Mouse (Mus musculus) liver, embryonic 16.5 days (tissue): Measurements from ENCODE around the gene Hist1h1b. TPM values are rescaled to one million over a fixed set of nuclear protein-coding genes. Genes with fewer than 3 reads are reported as not detected.
"Not testable (repeated sequence)": the region's sequence is repeated elsewhere in the genome, so short reads cannot be mapped to it uniquely, and the experiment has no call there.

Experiments used
- ATAC-seq: fragments of 200-750 bp; cut with Nextera tagmentation; 2 replicates; pipeline ENCODE4 v1.8.0; 2017; ENCODE audit warnings: low read depth, mild to moderate bottlenecking, moderate number of reproducible peaks, moderate library complexity
- H3K27ac ChIP-seq: fragments of 300-500 bp; sonication (generic); 2 replicates; pipeline ENCODE4 v1.5.1; 2014; ENCODE audit warnings: mild to moderate bottlenecking, low read length
- H3K27me3 ChIP-seq: fragments of 300-500 bp; sonication (generic); 2 replicates; pipeline ENCODE4 v1.6.1; 2014; ENCODE audit warnings: low read depth, low read length, mixed read lengths; ENCODE audit not compliant: control insufficient read depth, insufficient read depth
- H3K36me3 ChIP-seq: fragments of 300-500 bp; sonication (generic); 2 replicates; pipeline ENCODE4 v1.6.1; 2014; ENCODE audit warnings: mild to moderate bottlenecking; ENCODE audit not compliant: control insufficient read depth, insufficient read depth
- H3K4me1 ChIP-seq: fragments of 300-500 bp; sonication (generic); 2 replicates; pipeline ENCODE4 v1.6.1; 2014; ENCODE audit warnings: low read depth, low read length, mixed read lengths; ENCODE audit not compliant: control insufficient read depth
- H3K4me2 ChIP-seq: fragments of 300-500 bp; sonication (generic); 2 replicates; pipeline ENCODE4 v1.6.1; 2014; ENCODE audit warnings: low read depth, low read length, mixed read lengths
- H3K4me3 ChIP-seq: fragments of 300-500 bp; sonication (generic); 2 replicates; pipeline ENCODE4 v1.5.1; 2014; ENCODE audit warnings: low read depth, mild to moderate bottlenecking, low read length
- H3K9ac ChIP-seq: fragments of 300-500 bp; sonication (generic); 2 replicates; pipeline ENCODE4 v1.6.1; 2014; ENCODE audit warnings: low read depth, low read length
- H3K9me3 ChIP-seq: fragments of 300-500 bp; sonication (generic); replicated peaks from 2 replicates; pipeline ENCODE4 v1.6.1; 2016; ENCODE audit warnings: low read length; ENCODE audit not compliant: control insufficient read depth
- WGBS: fragments of 180-500 bp; shearing (Covaris S2); extraction: QIAGEN DNeasy Blood & Tissue Kit; methylation state at CpG from one replicate; pipeline ENCODE4 v1.1.7; 2014; ENCODE audit not compliant: insufficient replicate concordance; 5-methylcytosine and 5-hydroxymethylcytosine counted together
- polyA plus RNA-seq: library from polyadenylated mRNA; unstranded; fragments of >200 nt; fragmentation: Nextera tagmentation; extraction: Ambion mirVana; gene quantifications from 2 replicates; pipeline ENCODE4 v1.2.1, GENCODE M21; 2015

The Hist1h1b gene
- polyA plus RNA-seq, 1 experiment from 2014 or later: 22.9 TPM

DNA sequence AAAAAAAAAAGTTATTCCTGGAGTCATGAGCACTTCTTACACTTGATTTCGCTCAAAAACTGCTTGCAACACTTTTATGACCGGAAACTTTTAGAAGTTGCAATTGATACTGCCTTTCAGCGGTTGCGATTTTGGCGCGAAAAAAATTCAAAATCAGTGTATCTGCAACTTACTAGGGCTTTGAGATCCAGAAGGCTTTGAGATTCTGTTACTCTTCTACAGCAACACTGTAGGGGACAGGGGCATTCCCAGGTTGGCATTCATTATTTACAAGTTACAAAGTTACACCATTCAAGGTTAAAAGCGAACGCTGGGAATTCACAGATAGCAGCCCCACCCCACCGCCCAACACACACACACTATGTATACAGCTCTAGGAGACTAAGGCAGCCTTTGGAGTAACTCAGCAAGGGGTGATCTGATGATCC lies 3.3 kb upstream of the Hist1h1b start:
- peak overlapping the region; percentile 82 for H3K4me2 ChIP-seq
- H3K9me3 ChIP-seq: no peaks in the 10 kb centered on the region
- H3K4me1 ChIP-seq: peaks cover 29% of the 10 kb centered on the region
- no peaks in the 10 kb centered on the region for H3K36me3 ChIP-seq
- 2% methylated on average over 9 of the region's 9 CpGs for WGBS
- no peak for ATAC-seq
- H3K9ac ChIP-seq: peak overlapping the region; percentile 73
- H3K4me3 ChIP-seq: peak overlapping the region; percentile 62
- H3K27me3 ChIP-seq: no peaks in the 10 kb centered on the region
- H3K27ac ChIP-seq: peak overlapping the region; percentile 99

DNA sequence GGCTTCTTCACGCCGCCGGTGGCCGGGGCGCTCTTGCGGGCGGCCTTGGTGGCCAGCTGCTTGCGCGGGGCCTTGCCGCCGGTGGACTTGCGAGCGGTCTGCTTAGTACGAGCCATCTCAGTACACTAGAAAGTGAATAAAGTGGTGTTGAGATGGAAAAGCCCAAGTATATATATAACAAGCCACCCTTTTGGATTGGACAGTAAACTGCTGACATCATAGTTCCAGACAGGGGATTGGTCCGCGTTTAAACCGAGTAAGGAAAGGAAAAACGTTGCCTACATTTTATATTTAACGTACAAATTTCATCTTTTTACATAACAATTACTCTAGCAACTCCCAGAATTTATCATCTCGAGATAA lies 2.8 kb upstream of the Hist1h1b start, which contains the start of gene Hist1h3i:
TSS of gene Hist1h3i (minus strand) at position 116 of the 363 bp plus-strand sequence.
- WGBS: under 1% methylated on average over 15 of the region's 20 CpGs
- peak within 1 kb of the TSS; percentile 82 for H3K4me2 ChIP-seq
- no peaks in the 10 kb centered on the region for H3K9me3 ChIP-seq
- H3K9ac ChIP-seq: peak within 1 kb of the TSS; percentile 73
- peak within 1 kb of the TSS; percentile 62 for H3K4me3 ChIP-seq
- peaks cover 27% of the 10 kb centered on the region for H3K4me1 ChIP-seq
- peak; percentile 49 for ATAC-seq
- H3K27ac ChIP-seq: peak within 1 kb of the TSS; percentile 99
- H3K27me3 ChIP-seq: no peaks in the 10 kb centered on the region
- no peaks in the 10 kb centered on the region for H3K36me3 ChIP-seq

DNA sequence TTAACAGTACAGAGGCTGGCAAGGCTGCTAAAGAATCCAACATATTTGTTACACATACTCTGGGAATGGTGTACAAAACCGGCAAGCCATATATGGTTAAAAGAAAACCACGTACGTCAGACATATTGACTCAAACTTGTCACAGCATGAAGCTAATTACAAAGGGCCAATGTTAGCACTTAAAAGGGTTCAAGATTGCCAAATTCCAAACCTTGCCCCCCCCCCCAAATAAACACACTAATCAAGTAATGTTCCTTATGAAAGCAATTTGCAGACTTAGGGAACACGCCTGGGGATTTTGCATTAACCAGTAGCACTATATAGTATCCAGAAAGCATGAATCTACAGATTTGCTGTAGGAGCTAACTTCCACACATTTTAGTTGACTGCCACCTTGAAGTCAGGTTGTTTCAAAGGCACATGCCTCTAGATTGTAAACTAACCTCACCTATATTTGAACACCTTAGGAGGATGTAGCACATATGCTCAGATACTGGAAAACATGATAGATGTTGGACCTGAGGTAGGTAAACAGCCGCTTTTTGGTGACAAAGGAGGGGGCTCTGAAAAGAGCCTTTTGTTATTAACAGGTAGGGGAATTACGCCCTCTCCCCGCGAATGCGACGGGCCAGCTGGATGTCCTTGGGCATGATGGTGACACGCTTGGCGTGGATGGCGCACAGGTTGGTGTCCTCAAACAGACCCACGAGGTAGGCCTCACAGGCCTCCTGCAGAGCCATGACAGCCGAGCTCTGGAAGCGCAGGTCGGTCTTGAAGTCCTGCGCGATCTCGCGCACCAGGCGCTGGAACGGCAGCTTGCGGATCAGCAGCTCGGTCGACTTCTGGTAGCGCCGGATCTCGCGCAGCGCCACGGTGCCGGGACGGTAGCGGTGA lies 2.2 kb upstream of the Hist1h1b start:
- Histone ChIP-seq H3K4me3 (peak overlapping the region; percentile 62), H3K4me1 (peaks cover 23% of the 10 kb centered on the region), H3K27ac (peak overlapping the region; percentile 99), H3K9ac (peak overlapping the region; percentile 71), H3K4me2 (peak overlapping the region; percentile 82)
- ATAC-seq: peak; percentile 1; the same call in 1 of the 2 replicates
- H3K27me3 ChIP-seq, H3K9me3 ChIP-seq, H3K36me3 ChIP-seq: not testable (repeated sequence)
- WGBS: under 1% methylated on average over 15 of the region's 35 CpGs

DNA sequence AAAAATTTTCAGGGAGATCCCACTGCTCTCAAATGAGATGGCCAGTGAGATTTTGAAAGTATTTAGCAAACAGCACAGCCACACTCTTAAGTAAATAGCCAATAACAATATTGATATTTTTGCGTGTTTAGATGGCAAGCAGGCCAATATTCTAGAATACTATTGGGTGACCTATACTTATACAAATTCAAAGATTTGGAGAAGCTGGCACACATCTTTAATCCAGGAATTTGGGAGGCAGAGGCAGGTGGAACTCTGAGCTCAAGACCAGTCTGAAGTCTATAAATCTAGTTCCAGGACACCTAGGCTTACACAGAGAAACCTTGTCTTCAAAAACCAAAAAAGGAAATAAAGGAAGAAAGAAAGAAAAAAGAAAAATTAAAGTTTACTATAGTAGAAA lies 1.2 kb upstream of the Hist1h1b start:
- WGBS: 87% methylated on average over 1 of the region's 1 CpGs
- H3K27me3 ChIP-seq: no peaks in the 10 kb centered on the region
- no peaks in the 10 kb centered on the region for H3K36me3 ChIP-seq
- peak overlapping the region; percentile 34 for H3K9ac ChIP-seq
- peak overlapping the region; percentile 89 for H3K27ac ChIP-seq
- H3K4me1 ChIP-seq: peaks cover 32% of the 10 kb centered on the region
- ATAC-seq: no peak
- H3K4me2 ChIP-seq: peak overlapping the region; percentile 72
- no peaks in the 10 kb centered on the region for H3K9me3 ChIP-seq
- H3K4me3 ChIP-seq: peak overlapping the region; percentile 44

DNA sequence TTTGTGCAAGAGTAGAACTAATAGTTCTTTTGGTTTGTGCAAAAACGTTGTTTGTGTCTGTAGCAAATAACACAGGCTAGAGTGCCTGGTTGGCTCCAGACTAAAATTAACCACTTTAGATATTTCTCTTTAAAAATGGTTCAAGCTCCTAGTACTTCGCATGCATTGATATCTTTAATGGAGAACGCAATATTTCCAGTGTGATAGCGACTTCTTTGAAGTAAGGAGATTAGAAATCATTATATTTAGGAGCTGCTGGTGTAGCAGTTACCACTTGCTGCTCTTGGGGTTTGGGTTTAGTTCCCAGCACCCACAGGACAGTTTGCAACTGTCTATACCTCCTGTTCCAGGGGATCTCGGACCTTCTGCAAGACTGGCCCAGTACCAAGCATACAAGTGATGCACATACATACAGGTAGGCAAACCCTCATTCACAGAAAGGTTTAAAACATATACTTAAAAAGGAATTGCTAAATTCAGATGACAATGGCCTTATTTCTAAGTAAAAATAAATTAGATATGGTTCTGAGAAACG lies 663 bp upstream of the Hist1h1b start:
- H3K4me3 ChIP-seq: peak overlapping the region; percentile 70
- no peak for ATAC-seq
- 31% methylated on average over 6 of the region's 6 CpGs for WGBS
- peaks cover 37% of the 10 kb centered on the region for H3K4me1 ChIP-seq
- no peaks in the 10 kb centered on the region for H3K36me3 ChIP-seq
- H3K27ac ChIP-seq: peak overlapping the region; percentile 99
- H3K4me2 ChIP-seq: peak overlapping the region; percentile 87
- no peaks in the 10 kb centered on the region for H3K27me3 ChIP-seq
- H3K9me3 ChIP-seq: no peaks in the 10 kb centered on the region
- peak overlapping the region; percentile 86 for H3K9ac ChIP-seq

DNA sequence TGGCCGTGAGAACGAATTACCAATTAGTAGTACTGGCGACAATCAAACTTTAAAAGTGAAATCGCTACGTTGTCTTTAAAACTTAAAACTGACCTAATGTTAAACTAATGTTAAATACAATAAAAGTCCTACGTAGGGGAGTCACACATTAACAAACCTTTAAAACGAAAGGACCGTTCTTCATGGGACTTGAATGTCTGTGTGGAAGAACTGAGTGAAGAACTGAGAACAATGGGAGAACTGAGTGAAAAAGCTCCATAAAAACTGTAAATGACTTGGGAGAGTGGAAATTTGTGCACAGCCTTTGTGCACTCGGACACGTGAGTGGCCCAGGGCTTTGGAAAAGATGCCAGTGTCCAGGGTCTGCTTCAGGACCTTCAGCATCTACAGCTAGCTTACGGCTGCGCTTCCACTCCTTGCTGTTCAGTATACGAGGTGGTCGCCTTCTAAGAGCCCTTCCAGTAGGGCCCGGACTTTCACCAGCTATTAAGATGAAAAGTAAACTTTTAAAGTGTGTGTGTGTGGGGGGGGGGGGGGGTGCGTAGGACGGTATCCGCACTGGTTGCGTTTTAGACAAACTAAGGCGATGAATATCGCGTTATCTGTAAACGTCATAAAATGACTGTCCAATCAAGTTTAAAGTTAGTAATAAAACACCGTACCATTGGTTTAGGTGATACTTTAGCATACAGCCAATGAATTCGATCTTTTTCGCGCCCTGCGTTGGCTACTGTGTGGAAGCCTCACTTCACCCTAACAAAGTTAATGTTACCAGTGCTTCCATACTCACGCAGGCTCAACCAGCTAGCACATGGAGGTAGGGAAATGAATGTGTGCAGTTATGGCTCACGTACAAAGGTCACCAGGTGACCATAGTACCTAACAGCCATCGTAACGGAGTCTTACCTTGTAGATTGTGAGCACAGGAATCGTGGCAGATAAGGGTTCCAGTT lies 1.3 kb downstream of the Hist1h1b start:
- 3% methylated on average over 33 of the region's 33 CpGs for WGBS
- H3K4me1 ChIP-seq: peaks cover 29% of the 10 kb centered on the region
- no peaks in the 10 kb centered on the region for H3K27me3 ChIP-seq
- peak overlapping the region; percentile 99 for H3K27ac ChIP-seq
- H3K4me3 ChIP-seq: peak overlapping the region; percentile 70
- H3K4me2 ChIP-seq: peak overlapping the region; percentile 87
- peak; percentile 62 for ATAC-seq
- H3K9me3 ChIP-seq: no peaks in the 10 kb centered on the region
- peak overlapping the region; percentile 86 for H3K9ac ChIP-seq
- H3K36me3 ChIP-seq: no peaks in the 10 kb centered on the region

DNA sequence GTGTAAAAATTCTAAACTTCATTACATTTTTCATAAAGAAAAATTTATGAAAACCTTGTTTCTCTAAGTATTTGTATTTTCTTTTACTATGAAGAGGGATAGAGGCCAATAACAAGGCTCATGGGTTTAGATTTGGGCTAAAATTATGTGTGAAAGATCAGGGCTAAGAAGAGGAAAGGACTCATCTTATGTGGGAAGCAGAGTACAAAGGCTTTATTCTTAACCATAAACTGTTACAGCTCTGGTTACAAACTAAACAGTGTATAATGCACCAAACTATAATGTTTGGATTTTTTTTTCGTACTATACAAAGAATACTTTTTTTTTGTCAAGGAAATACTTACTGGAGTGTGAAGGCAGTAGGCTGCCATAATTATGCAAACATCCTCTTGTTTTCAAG lies 24.7 kb downstream of the Hist1h1b start:
- Histone ChIP-seq H3K4me2 (peak overlapping the region; percentile 55), H3K4me3 (peak overlapping the region; percentile 57)

DNA sequence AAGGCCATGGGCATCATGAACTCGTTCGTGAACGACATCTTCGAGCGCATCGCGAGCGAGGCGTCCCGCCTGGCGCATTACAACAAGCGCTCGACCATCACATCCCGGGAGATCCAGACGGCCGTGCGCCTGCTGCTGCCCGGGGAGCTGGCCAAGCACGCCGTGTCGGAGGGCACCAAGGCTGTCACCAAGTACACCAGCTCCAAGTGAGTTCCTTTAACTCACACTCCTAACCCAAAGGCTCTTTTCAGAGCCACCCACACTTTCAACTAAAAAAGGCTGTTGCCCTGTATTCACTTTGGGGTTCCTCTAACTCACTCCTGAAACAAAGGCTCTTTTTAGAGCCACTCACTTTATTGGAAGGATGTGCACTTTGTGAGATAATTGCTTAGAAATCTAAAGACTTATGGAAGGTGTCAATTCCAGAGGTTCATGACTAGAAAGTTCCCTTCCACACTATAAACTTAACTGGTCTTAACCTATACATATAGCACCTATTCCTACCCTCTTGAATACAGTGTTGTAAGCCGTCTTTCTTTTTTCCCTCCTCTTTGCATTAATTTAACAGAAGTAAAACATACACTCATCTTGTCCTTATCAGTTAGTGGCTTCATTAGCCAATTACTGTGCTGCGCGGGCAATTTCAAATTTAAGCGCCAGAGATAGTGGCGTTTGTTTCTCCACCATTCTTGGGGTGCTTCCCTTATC lies 26.0 kb downstream of the Hist1h1b start:
- H3K4me2 ChIP-seq: peak overlapping the region; percentile 75
- H3K9ac ChIP-seq: peak overlapping the region; percentile 64
- H3K4me3 ChIP-seq: peak overlapping the region; percentile 63
- WGBS: 2% methylated on average over 8 of the region's 26 CpGs
- not testable (repeated sequence) for H3K9me3 ChIP-seq, H3K36me3 ChIP-seq, H3K27me3 ChIP-seq, H3K4me1 ChIP-seq
- peak; percentile 17 for ATAC-seq
- peak overlapping the region; percentile 99 for H3K27ac ChIP-seq

More for the DNA sequence above, 24.7 kb downstream of the Hist1h1b start:
- peaks cover 5% of the 10 kb centered on the region for H3K4me1 ChIP-seq
- H3K27ac ChIP-seq: peak overlapping the region; percentile 86; the same call in 1 of the 2 replicates
- peak overlapping the region; percentile 42; the same call in 1 of the 2 replicates for H3K9ac ChIP-seq
- H3K27me3 ChIP-seq: no peaks in the 10 kb centered on the region
- 53% methylated on average over 1 of the region's 1 CpGs for WGBS
- H3K36me3 ChIP-seq: no peaks in the 10 kb centered on the region
- H3K9me3 ChIP-seq: no peaks in the 10 kb centered on the region
- no peak for ATAC-seq
